Mouse (Mus musculus): ENCODE data around the gene Fbxl3.

Fbxl3 gene

DNA sequence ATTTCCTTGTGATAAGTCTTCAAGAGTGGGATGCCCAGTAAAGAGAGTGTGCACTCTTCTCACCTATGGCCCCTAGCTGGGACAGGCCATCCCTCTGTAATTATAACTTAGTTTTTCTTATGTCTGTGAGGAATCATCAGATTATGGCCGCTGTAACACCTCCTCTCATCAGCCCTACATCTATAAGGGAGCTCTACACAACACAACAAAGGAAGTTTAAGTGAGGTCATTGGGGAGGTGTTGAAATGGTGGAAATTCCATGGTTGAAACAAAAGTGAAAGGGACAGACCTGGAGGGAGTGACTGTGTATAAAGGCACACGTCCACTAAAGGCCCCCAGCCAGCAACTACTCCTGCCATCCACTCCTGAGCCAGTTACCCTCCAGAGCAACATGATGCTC lies 52.7 kb downstream of the Fbxl3 start, which contains the start of gene Acod1:
Gene Acod1 (plus strand): TSS at position 301 of the 400 bp plus-strand sequence.
- no peak for DNase-seq (ENCODE audit: low read depth, low spot score)

- no peak for DNase-seq (ENCODE audit: low read depth, low spot score)
These were observed 62.4 kb downstream of the Fbxl3 start for GRCm38 (mm10) chr14:103037016-103037415.

- DNase-seq (ENCODE audit: low read depth, low spot score), result no peak
These were observed 65.3 kb downstream of the Fbxl3 start for GRCm38 (mm10) chr14:103034076-103034475.

- no peak for DNase-seq (ENCODE audit: low read depth, low spot score)
These were observed 66.0 kb downstream of the Fbxl3 start for GRCm38 (mm10) chr14:103033271-103033823.
